Mouse (Mus musculus): ENCODE data around the gene Rhot2.

Gene Rhot2
- long read RNA-seq, experiment 1, partial matches to known transcripts: 6 of 13 reads
- long read RNA-seq, experiment 1, other reads (novel, unspliced or antisense): 2 of 13 reads
- long read RNA-seq, experiment 2, transcript Rhot2-201 (19 exons, 3,189 nt): major isoform, 5 of 20 reads
- long read RNA-seq, experiment 2, partial matches to known transcripts: 14 of 20 reads
- long read RNA-seq, experiment 2, other reads (novel, unspliced or antisense): 1 of 20 reads

DNA sequence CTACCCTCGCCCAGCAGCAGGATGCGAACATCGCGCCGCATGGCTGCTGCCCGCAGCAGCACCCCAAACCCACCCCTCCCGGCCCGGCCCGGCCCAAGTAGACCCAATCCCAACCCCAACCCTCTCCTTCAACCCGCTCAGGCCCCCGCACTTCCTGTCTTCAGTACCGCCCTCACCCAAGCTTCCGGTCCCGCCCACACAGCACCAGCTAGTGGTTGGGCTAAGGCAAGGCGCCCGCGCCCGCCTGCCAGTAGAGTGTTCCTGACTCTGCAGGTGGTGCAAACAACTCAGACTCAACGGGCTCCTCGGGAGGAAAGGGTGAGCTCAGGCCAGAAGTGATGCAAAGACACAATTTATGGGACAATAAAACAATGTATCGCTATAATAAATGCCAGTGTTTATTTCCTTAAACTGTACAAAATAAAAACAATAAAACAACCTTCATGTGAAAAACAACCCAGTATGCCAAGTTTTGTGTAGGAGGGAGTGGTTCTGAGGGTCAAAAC is at the start of gene Rhot2:
Rhot2 (minus strand) TSS at position 456 of the 506 bp plus-strand sequence.
- intact Hi-C loops (cut with DNase I): no loop called here

DNA sequence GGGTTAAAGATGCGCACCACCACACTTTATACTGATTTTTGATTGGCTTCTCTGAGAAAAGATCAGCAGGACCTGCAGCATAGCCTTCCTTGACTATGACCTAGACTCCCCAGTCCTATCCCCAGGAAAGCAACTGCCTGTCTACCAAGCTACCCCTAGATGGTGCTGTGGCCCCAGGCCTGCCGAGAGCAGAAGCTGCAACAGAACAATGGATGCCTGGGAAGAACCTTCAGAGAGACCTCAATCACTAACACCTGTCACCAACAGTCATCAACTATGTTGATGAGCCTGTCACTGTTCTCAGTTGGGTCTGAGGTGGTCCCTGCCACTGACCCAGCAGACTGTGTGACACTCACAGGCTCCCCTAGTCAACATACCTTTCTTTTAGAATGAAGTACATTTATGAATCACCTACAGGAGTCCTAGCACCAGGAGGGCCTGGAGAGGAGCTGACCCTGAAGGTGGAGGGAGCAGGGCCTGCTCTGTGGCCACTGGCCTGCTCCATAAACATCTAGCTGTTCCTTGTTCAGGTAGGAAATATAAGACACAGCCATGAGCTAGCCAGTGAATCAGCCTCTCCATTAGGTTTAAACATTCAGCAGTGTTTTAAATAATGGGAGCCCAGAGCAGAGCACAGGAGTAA is 49.4 kb upstream of the Rhot2 start:
- intact Hi-C loops (cut with DNase I): loop anchor here (5.0 to 10.0 kb wide), 3 partner anchors 33 to 201 kb away; partner anchors contain the start of genes Decr2 and Nme4

DNA sequence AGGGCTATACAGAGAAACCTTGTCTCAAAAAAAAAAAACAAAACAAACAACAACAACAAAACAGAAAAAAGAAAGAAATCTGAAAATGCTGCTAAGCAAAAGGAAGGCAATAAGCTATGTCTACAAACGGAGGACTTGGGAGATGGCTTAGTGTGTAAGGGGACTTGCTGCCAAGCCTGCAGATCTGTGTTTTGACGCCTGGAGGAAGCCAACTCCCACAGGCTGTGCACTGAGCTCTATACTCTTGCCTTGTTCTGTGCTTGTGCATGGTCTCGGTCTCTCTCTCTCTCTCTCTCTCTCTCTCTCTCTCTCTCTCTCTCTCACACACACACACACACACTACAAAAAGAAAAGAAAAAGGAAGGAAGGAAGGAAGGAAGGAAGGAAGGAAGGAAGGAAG is 44.2 kb upstream of the Rhot2 start:
- intact Hi-C loops (cut with DNase I): no loop called here

DNA sequence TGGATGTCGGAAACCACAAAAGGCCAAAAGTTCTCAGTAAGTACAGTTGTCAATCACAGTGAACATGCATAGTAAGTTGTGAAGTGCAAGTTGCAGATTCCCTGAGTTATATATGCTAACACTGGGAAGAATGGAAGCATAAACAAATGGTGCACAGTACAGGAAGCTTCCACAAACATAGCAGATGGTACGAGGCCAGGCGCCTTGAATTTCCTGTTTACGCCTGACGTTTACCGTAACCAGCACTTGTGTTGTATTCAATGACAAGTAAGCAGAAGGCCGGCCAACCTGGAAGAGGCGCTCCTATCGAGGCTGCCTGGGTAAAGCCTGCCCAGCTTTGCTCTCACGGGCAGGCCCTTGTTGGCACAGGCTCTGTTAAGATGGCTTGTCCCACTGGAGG is 42.8 kb upstream of the Rhot2 start:
- intact Hi-C loops (cut with DNase I): no loop called here

DNA sequence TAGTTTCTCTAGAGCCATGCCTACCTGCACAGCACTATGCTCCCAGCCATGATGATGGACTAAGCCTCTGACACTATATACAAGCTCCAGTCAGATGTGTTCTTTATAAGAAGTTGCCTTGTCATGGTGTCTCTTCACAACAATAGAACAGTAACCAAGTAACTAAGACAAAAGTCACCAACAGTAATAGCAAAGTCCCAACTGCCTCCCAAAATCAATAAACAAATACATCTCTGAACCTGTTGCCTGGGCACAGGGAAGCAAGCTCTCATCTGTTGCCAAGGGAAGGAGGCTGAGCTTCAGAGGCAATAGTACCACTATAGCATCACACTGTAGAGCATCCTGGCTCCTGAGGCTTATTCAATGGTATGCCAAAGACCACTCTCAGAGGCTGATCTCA is 42.2 kb upstream of the Rhot2 start:
- intact Hi-C loops (cut with DNase I): no loop called here

DNA sequence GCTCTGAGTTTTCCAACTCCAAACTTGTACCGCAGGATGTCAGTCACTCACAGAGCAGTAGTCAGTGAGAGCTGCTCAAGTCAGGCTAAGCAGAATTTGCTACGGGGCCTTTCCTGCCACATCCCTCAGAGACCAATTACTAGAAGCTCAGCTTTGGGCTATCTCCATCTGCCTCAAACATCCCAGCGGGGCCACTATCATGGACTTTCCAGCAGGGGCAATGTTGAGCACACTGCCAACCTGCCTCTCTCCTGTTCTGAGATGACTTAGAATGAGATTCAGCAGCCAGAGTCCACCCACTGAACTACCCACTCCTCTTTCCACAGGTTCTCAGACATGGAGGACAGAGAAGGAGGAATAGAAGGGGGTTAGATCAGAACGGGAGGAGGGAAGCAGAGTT is 41.0 kb upstream of the Rhot2 start:
- intact Hi-C loops (cut with DNase I): no loop called here

DNA sequence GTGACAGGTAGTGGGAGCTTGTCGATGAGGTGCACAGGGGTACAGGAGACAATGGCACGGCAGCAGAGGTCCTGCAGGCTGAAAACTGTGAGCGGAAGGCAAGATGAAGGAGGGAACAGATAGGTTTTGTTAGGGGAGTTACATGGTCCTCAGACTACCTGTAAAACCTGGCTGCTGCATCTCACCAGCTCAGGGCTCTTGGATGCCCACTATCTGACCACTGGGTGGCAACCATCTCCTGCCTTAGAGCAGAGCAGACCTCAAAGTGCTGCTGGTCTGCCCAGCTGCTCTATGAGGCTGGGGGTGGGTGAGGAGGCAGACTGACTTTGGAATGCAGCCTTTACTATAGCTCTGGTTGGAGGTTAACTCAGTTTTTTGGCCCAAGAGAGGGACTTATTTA is 39.2 kb upstream of the Rhot2 start:
- intact Hi-C loops (cut with DNase I): loop anchor here (5.0 kb wide), 1 partner anchor 103 kb away; the partner anchor contains the start of gene Capn15

DNA sequence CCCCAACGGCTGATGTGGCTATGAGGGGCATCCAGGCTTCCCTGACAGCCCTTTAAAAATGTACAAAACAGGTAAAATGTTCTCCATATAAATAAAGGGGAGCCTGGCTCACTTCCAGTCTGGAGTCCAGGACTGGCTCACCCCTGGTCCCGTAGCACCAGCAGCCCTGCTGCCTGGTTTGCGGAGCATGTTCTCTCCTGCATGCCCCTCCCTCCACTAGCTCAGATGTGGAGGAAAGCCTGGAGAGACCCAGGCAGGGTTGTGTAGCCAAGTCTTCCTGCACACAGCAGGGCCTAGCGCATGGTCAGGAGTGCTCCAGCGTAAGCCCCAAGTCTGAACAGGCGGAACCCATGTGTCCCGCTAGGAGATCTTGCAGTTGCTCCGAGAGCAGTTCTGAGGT is 38.6 kb upstream of the Rhot2 start:
- intact Hi-C loops (cut with DNase I): loop anchor here (5.0 kb wide), 1 partner anchor 104 kb away; the partner anchor contains the start of gene Capn15

DNA sequence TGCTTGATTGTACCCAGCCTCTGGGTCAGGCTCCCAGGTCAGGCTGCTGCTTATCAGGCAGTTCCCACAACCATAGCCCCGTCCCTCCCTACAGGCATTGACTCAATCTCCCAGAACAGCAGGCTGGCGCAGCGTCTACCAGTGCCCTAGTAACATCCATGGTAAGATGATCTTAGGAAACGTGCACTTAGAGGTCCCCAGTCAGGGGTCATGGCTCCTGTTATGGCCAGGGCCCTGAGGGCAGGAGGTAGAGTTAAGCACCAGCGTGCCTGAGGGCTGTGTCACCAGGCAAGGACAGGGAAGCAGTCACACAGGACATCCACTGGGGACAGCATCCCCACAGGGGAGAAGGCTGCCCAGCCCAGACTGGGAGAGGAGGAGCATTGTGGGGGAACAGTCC is 37.7 kb upstream of the Rhot2 start:
- intact Hi-C loops (cut with DNase I): loop anchor here (5.0 kb wide), 1 partner anchor 105 kb away; the partner anchor contains the start of gene Capn15

DNA sequence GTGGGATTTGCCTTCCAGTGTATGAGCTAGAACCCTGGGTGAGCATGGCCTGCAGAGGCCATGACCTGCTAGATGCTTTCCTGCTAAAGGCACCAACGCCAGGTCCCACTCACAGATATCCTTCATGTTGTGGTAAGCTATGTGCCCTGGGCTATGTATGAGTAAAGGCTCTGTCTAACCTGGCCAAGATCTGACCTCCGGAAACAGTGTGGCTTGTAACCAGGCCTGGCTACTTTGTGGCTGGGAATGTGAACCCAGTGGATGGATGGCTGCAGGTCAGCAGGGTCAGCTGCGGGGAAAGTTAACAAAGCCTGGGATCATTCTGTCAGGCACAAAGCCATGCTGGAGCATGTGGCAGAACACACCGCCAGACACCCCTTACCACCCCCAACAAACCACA is 37.0 kb upstream of the Rhot2 start:
- intact Hi-C loops (cut with DNase I): loop anchor here (5.0 kb wide), 1 partner anchor 106 kb away; the partner anchor contains the start of gene Capn15

DNA sequence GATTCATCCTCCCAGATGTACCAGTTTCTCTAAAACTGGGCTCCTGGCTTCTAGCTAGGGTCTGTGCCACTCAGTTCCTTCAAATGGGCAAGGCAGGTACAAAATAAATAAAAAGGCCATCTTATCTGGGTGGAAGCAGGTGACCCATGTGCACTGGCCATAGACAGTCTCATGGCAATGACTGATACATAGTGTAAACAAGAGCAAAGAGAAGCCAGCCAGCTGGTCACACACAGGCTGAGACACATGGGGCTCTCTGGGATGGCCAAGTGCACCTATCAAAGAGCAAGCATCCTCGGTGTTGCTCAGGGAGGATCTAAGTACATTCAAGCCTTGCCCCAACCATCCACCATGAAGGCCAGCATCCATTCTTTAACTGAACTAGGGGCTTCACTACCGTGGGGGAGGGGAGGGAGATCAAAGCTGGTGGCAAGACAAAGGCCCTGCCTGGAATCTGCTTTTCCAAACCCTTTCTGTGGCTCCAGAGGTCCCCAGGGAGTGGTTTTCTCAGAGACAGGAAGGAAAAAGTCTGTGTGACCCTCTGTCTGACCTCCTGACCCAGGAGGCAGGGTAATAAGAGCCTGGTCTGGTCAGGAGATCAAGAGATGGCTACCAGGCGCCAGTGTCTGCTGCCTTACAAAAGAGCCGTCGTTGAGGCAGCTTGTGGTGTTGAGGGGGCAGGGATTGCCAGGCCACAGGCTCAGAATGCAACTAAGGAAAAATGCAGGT is 36.4 kb upstream of the Rhot2 start:
- intact Hi-C loops (cut with DNase I): loop anchor here (5.0 kb wide), 1 partner anchor 106 kb away; the partner anchor contains the start of gene Capn15

DNA sequence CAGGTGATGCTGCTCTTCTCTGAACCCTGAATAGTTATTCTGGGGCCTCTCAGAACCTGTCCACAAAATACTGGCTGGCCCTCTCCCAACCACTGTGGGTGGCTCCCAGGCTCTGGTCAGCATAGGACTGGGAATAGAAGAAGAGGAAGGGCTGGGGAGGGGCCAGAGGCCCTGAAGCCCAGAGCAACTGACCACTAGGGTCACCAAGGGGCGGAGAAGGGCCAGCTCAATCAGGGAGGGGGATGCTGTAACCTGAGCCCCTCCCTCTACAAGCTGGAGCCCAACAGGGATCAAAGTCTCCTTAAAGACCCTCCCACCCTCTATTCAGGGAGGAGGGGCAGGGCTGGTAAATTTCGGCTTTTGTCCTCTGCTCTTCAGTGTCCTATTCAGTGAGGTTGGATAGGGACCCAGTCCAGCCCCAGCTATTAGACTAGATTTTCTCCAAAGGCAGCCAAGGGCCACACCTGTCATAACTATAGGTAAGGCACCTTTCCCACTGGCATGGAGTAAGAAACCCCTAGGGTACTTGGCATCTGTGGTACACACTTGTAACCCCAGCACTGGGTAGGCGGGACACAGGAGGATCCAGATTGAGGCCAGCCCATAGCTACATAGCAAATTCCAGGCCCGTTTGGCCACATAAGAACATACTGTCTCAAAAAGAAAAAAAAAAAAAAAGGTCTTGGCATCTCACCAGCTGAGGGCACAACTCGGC is 35.7 kb upstream of the Rhot2 start, which contains the start of gene Wfikkn1:
Wfikkn1 (minus strand) TSS at position 663 of the 715 bp plus-strand sequence.
- intact Hi-C loops (cut with DNase I): loop anchor here (5.0 kb wide), 1 partner anchor 107 kb away; the partner anchor contains the start of gene Capn15

DNA sequence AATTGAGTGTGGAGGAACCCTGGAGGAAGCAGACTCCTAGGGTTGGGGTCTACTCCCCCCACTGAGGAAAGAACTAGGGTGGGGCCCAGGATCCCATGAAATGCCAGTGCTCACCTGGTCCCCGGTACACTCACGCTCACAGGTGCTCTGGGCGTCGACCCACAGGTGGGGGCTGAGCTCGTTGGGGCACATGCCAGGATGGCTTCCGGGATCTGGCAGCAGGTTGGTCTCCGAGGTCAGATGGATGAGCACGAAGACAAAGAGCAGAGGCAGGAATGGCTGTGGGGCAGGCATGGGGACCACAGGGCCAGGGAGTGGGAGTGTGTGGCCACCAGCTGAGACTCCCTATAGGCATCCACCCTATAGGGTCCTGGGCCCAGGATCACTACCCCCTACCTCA is 35.1 kb upstream of the Rhot2 start:
- intact Hi-C loops (cut with DNase I): loop anchor here (5.0 kb wide), 1 partner anchor 108 kb away; the partner anchor contains the start of gene Capn15

DNA sequence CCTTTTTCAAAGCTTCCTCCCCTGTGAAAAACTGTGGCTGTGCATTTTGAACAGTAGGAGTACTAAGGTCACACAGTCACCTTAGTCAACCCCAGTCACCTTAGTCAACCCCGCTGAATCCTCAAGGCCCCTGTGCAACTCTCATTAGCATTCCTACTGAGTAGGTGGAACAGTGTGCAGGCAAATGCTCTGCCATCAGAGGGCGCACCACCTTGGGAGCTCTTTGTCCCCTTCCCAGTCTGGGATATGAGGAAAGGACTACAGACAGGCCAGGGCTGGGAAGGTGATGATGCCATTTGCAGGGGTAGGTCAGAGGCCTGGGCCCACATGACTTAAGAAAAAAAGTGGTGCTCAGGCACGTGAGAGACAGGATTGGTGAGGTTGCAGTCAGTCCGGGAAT is 34.6 kb upstream of the Rhot2 start:
- intact Hi-C loops (cut with DNase I): no loop called here

DNA sequence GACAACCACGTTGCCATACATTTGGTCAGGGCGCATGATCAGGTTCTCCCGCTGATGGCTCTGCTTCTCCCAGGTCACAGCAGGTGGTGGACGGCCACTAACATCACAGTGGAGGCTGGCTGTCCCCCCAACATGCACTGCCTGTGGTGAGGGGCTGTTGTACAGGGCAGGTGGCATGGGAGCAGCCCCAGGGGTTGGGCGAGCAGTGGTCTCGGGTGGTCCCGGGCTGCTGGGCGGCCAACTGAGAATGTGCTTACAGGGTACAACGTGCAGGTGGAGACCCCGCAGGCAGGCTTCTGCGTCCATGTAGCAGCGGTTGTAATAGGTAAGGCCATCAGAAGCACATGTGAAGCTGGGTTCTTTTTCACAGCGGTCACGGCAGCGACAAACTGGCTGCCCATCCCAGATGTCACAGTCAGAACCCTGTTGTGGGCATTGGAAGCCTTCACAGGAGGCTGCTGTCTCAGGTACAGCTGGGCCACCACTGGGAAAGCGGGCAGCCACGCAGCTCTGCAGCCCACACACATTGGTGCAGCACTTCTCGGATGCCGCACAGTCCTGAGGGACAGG is 34.0 kb upstream of the Rhot2 start:
- intact Hi-C loops (cut with DNase I): no loop called here

DNA sequence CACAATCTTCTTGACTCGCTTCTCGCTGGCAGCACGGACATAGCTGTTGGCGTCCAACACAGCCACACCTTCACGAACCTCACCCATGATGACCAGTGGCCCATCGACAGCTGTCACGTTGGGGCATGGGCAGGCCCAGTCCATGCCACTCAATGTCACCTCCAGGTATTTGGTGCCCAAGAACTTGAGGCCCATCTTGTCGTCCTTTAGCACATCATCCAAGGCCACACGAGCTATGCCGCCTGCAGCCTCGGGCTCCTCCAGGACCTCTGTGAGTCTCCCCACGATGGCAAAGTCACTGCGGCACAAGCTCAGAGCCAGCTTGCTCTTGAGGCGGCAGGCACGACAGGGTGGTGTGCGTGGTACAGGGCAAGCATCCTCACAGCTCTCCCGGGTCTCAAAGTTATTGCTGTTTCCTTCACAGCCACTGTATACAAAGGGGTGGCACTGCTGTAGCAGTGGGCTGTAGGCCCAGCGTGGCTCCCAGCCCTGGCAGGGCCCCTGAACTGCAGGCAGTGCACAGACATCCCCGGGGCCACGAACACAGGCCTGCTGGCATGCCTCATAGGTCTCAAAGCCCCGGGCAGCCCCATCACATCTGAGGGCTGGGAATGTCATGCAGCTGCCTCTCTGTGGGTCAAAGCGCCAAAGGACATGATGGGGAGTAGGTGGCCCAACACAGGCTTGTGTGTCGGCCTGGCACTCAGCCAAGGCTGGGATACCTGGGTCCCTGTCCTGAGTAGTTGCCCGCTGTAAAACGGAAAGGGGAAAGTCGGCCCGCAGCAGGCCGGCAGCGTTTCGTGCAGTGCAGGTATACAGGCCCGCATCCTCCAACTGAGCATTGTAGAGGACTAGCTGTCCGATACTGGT is 33.3 kb upstream of the Rhot2 start:
- intact Hi-C loops (cut with DNase I): no loop called here

DNA sequence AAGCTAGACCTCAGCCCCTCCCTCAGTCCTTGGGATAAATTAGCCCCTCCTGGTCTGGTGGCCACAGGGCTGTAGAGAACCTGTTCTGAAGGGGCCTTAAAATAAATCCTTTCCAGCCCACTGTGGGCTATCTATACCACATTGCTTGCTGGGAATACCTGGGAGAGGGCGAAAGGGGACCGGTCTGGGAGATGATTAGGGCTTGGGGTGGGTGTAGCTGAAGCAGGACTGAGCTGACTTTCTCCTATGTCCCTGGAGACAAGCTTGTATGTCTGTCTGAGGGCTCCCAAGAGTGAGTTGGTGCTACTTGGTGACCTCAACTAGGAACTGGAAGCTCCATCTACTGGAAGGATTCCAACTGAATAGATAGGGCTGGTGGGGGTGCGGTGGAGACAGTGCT is 32.4 kb upstream of the Rhot2 start:
- intact Hi-C loops (cut with DNase I): no loop called here

DNA sequence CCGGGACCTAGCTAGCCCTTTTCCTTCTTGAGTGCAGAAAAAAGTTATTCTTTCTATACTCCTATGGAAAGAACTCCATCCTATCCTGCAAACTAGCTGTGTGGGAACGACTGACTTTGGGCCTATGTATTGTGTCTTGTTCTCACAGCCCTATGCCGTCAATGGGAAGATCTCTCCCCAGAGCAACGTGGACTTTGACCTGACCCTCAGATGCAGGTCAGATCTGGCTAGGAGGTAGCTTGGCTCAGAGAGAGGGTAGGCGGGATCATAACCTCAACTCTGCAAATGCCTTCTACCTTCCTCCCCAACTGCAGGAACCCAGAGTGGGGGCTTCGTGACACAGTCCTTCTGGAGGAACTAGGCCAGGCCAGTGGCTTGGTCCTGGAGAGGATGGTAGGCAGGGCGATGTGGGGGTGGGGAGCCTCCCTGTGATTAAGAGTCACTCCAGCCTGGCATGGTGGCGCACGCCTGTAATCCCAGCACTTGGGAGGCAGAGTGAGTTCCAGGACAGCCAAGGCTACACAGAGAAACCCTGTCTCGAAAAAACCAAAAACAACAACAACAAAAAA is 31.8 kb upstream of the Rhot2 start:
- intact Hi-C loops (cut with DNase I): no loop called here
